Mouse (Mus musculus): ENCODE results near the gene Cdc42bpa.

Cdc42bpa gene

DNA sequence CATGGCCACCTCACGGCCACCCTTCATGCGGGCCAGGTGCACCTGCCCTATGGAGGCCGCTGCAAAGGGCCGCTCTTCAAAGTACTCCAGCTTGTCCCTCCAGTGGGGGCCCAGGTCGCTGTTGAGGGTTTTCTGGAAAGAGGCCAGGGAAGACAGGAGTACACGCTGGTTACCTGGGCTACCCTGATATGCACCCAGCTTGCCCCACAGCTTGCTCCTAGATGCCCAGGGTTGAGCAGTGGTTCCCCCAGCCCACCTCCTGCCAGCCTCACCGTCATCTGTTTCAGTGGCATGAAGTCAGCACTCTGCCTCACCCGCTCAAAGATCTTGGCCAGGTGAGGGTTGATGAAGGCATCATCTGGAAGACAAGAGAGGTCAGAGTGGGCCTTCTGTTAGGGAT lies 209.8 kb downstream of the Cdc42bpa start:
- no peak for DNase-seq

DNA sequence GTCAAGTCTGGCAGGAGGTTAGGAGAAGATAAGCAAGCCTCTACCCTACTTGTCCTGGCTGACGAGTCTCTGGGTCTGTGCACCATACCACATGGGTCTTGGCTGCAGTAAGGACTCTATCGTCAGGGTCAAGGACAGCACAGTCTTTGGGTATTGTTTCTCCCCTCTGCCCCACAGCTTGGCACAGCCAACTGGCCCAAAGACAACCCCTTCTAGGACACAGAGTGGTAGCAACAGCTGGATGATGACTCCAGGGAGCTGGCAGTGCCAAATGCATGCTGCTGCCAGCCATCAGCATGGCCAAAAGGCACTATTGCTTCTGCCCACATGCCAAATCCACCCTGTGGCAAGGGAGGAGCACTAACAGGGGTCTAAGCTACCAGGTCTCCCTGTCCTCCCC lies 211.6 kb downstream of the Cdc42bpa start:
- peak; percentile 62 for DNase-seq

DNA sequence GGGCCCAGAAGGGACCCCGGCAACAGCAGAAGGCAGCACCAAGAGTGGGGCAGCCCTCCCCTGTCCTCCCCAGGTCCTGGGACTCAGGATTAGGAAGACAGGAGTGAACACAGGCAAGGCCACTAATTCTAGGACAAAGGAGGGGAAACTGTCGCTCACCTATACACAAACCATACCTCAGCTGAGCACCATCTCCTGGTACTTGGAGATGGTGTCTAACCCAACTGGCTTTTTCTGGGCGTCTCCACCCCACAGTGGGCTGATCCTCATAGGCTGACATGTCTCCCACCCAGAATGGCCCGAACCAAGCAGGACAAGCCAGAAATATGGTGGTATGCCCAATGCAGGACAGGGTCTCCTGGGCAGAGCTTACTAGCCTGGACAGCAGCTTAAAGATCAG lies 212.3 kb downstream of the Cdc42bpa start:
- DNase-seq: no peak

DNA sequence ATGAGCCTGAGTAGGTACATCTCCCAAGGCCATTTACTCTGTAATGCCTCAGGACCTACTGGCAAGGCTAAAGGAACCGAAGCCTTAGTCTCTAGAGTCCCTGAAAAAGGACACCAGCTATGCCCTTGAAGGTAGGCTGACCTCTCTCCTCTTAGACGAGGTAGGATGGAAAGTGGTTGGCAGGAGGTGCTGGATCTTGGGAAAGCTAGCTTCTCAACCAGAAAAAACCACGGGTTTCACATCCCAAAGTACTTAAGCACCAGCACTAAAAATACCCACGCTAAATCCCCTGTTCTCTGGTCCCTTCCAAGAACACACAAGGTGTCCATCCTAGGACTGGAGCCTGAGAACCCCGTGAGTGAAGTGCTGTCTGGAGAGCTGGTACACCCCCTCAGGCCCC lies 212.7 kb downstream of the Cdc42bpa start:
- DNase-seq: no peak

DNA sequence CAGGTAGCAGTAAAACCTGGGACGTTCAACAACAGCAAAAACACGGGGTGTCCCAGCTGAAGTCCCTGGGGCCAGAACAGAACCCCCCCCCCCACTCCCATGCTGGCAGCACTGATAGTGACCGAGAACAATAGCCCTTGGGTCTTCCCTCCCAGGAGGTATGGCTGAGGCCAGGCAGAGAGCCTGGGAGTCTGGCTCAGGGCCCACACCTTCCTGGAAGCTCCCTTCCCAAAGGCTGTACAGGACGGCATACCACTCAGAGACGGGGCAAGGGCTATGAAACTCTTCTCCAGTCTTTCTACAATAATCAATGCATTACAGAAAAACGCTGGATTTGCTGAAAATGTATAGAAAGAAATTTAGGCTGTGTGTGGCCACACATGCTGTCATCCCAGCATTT lies 214.4 kb downstream of the Cdc42bpa start:
- DNase-seq: no peak

DNA sequence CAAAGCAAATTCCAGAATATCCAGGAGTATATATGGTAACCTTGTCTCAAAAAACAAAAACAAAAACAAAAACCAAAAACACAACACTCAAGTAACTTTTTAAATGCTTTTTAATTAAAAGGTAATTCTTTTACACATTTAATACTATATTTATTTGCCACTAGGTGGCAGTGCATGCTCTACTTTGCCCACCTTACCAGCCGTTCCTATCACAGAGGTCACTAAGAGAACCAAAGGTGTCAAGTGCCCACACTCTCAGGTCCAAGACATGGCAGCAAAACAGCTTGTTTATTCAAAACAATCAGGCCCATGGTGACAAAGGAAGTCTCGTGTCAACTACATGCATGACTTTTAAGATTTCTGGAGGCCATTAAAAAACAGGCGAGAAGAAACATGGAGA lies 214.9 kb downstream of the Cdc42bpa start:
- no peak for DNase-seq

DNA sequence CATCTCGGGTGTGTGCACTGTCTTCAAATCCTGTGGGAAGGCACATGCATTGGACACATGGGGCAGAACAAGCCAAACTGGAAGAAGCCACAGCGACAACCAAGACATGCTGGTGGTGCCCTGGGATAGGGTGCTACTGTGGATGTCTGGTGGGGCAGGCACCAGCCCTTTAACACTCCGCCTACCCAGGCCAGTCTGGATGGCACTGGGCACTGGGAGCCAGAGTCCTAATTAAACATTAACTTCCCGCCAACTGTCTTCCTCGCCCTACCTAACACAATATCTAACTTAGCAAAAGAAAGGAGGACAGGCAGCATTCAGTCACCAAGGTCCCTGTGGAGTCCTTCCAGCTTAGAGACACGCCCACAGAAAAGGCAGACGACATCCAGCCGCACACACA lies 215.4 kb downstream of the Cdc42bpa start:
- no peak for DNase-seq

DNA sequence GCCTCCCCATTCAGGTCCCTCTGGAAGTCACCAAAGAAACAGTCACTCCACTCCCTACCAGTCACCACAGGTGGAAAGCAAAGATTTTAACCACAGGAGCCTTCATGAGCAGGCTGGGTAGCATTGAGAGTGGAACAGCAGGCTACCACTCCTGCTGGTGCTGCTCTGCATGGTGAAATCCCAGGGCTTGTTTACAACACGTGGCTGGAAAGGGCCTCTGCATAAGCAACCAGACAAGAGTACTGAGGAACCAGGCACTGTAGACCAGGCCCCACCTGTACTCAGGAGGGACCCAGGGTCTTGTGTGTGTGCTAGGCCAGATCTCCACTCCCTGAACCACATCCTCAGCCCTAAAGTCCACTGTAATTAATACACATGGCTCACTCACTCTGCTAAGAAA lies 216.5 kb downstream of the Cdc42bpa start:
- DNase-seq: no peak

DNA sequence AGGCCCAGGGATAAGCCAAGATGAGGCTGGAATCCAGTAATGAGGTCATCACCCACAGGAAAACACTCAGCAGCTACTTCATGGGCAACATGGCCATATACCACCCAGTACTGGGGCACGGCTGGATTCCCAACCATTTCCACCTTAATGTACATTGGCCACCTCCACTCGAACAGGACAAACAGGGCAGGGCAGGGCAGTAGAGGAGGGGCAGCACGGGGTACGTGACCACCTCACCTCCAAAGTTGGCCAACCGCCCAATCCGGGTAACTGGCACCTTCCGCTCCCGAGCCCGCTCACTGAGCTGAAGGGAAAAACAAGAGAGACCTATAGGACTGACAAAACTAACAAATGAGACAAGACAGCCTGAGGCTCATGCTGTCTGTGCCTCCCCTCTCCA lies 218.1 kb downstream of the Cdc42bpa start:
- DNase-seq: no peak

DNA sequence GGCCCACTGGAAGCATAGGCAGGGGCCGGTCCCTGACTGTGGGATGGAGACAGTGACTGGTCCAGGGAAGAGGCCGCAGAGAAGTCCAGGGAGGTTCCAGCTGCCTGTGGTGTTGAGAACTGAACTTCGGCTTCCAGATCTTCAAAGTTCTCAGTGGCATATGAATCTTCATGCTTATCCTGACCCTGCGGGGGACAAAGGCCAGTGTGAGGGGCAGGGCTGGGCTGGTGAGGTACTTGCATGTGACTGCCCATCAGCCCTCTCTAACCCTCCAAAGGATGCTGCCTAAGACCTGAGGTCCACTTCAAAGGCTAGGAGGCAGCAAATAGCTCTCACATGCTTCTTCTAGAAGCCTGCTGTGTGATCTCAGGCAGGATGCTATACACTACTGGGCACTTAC lies 218.8 kb downstream of the Cdc42bpa start:
- no peak for DNase-seq

DNA sequence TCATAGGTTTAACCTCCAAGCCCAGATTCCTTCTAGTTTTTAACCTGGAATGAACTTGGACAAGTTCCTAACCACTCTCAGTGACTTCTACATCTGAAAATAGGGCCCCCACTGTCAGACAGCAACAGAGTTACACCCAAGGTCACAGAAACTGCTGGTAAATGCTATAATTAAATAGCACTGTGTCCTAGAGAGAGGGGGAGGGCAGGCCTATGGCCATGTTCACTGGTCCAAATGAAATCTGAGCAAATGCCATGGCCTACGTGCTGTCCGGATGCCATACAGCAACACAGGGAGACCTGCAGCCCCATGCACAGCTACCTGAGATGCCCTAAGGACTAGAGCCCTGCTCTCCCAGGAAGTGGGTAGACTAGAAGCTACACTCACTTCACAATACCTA lies 219.6 kb downstream of the Cdc42bpa start:
- no peak for DNase-seq

DNA sequence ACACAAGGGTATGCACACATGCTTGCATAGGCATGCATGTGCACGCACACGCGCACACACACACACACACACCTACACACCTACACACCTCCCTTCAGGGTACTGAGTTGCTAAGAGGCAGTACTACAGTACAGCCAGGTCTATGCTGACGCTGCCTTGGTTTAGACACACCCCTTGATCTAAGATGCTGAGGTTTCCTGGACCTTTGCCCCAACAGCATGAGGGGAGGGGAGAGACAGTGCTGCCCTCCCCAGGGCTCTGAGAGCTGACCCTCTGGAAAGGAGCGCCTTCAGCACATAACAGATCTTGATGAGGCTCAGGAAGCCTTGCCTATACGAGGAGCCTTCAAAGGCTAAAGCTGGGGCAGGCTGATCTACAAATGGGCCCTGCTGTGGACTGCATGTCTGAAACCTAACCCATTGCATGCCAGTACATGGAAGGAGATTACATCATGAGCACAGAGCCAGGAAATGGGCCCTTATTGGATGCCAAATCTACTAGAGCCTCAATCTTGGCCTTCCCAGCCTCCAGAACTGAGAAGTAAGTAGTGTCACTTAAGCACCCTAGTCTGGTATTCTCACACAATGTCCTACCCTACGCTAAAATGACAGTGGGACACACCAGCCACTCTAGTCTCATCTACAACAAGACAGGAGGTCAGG lies 221.2 kb downstream of the Cdc42bpa start:
- no peak for DNase-seq

DNA sequence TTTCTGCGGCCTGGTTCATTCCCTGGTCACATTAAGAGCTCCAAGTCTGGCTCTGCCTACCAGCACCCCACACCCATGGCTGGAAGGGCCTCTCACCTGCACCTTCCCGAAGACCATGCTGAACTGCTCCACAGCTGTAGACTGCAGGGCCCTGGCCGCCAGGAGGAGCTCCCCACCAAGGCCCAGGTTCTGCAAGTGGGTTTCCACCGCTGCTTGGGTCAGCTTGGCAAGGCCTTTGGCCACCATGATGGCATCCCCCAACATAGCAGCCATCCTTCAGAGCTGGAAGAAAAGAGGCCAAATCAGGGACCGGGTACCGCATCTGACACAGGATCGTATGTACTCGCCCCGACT lies 221.7 kb downstream of the Cdc42bpa start:
- no peak for DNase-seq

DNA sequence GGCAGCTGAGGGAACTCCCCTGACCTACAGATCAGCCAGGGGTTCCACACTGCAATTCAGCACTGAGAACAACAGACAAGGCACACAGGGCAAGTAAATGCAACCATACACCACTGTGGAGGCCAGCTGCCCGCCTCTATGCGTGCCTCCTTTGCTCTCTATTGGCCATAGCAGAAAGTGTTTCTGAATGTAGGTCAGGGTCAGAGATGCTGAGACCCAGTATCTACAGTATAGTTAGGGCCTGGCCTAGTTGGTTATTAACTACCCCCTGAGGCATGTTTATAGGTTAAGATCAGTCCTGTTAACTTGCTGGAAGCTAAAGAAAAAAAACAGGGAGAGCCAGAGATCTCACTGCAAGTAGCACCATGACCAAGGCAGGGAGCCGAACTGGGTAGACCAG lies 222.5 kb downstream of the Cdc42bpa start:
- DNase-seq: no peak

DNA sequence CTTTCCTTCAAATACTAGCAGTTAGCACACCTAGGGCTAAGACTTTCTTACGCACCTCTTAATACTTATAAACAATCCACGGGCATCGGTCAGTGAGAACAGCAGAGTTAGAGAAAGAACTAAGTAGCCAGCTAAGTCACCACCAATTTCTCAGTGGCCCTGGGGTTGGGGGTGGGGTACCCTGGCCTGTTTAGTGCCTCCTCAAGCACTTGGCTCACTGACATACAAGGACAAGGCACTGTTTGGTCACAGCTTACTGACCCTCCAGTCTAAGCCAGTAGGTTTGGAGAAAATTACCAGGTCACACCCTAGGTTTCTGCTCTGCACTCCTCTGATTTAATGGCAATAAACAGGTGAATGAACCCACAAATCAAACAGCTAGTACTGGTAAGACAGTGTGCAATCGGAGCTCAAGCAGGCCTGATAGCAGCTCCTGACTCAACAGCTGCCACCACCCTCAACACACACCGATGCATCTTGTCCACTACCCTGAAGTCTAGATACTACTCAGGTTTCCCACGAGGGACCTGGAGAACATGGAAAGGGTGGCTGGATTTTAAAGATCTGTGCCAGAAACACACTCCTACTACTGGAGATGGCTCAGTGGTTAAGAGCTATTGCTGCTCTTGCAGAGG lies 223.4 kb downstream of the Cdc42bpa start:
- no peak for DNase-seq

DNA sequence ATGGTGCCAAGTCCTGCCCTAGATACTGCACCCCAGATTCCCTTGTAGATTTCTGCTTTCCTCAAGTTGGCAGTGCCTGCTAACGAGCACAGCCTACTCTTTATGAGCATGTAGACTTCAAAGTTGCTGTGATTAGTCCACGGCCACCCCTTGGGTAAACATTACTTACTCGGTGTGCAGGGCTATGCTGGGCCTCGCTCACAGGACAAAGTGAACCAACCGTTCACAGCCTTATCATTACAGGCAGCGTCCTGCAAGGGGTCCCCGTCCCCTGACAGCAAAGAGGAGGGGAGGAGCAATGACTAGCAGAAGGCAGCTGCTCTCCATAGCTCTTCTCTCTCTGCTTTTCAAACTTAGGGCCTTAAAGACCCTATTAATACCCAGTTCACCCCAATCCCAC lies 224.5 kb downstream of the Cdc42bpa start:
- no peak for DNase-seq

DNA sequence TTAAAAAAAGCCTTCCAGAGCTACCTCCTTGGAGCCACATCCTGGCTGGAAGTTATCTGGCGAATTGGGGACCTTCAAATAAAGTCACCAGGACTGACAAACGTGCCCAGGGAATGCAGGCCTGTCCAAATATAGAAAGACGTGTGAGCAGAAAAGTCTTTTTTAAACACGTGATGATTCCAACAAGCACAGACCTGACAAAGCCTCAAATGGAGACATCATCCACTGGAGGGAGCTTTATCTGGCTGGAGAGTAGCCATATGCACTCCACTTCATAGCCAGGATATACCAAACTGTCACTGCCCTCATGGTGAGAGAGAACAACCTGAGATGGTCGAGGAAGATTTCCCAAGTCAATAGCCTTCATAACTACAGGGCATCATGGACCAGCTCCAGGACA lies 225.6 kb downstream of the Cdc42bpa start:
- no peak for DNase-seq

DNA sequence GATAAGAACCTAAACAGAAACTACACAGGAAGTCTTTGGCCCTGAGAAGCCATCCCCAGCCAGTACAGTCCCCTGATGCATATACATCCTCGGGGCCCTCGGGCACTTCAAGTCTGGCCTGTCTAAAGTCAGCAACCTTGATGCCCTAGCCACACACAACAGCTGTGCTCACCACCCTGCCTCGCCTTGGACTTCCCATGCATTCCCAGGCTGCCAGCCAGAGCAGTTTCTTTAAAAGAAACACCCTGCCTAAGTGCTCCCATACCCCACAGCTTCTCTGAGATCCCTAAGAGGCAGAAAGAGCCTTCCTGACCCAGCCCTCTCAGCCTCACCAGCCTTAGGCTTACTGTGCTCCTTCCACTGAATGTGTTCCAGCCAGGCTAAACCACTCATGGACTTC lies 226.1 kb downstream of the Cdc42bpa start:
- no peak for DNase-seq

DNA sequence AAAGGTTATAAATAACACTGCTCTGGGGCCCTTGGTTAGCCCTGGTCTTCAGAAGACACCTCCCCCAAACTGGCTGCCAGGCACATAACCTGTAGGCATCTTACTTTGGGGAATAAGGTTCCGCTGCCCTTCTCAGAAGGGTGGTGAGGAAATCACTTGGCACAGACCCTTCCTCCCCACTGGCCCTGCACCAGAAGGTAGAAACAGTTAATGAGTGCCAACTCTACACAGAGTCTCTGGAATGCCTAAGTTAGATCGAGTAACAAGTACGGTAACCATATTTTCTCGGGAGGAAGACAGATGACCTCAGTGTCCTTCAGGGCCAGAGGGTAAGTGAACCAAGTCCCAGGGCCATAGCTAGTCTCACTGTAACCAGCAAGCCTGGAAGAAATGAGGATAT lies 228.7 kb downstream of the Cdc42bpa start:
- no peak for DNase-seq

DNA sequence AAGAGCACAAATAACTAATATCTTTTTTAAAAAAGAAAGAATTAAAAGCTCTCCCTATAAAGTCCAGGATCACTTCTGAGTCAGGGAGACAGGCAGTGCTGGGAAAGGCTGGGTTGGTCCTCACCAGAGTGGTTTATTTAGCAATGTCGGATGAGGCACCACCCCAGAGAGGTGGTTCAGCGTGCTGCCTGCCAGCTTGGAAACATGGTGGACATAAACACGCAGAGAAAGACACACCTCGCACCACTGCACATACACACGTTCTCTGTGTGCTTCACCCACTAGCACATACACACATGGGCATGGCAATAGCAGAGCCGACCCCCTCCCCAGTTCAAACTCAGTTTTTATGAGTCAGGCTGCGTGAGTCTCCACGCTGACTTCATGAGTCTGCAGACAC lies 230.8 kb downstream of the Cdc42bpa start:
- DNase-seq: no peak

DNA sequence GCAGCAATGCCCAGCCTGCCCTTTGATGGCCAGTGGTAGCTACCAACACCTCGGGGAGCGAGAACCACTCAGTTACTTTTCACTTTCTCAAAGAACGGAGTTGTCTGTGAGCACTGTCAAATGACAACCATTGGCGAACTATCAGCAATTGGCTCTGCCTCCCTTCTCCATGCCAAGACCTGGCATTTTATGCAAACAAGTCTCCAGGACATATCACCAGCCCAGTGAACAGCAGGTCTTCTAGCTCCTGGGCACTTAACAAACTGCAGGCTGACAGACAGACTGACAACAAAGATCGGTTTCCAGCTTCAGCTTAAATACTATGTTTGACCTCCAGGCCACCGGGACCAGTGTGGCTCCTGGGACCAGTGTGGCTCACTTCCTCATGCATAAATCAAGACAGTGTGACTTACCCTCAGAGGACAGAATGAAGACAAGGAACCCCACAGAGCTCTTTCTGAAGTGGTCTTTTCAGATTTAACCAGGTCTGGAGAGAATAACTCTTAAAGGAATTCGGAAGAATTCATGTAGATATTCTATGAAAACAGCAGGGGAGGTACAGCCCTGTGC lies 231.5 kb downstream of the Cdc42bpa start:
- DNase-seq: no peak

DNA sequence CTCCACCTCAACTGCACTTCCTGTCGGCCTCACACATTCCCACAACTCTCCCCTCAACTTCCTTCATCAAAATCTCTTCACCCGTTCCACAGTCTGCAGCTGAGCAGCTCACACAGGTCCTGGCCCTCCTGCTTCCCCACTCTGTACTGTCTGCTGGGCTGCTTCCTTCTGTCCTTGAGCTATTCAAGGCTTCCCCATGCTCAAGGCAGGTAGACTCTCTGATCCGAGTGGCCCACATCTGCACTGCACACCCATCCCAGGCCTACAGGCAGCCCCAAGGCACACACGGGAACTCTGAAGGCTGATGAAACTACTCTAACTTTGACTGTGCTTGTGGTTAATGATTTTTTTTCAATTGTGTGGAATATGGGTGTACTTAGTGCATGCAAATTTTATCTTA lies 232.6 kb downstream of the Cdc42bpa start:
- DNase-seq: no peak

DNA sequence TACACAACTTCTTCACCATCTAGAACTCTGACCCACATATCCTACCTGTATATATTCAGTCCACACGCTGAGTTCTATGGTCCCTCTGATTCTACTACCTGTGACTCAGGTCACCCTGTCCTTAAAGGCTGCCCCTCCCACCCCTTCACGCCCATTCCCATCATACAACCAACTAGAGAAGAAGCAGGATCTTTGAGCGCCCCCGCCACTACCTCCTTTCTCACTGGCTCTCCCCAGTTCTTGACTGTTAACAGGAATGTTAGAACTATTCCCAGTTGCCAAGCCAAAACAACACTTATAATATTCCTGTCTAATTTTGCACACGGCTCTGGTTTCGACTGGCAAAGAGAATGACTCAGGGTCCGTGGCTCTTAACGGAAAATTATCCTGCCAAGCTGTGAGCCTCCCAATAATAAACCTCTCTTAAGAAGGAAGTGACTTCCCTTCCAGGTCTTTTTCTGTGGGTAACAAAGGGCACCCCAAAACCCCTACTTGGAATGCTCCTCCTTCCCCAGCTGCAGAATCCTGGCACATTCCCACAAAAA lies 233.2 kb downstream of the Cdc42bpa start:
- no peak for DNase-seq

DNA sequence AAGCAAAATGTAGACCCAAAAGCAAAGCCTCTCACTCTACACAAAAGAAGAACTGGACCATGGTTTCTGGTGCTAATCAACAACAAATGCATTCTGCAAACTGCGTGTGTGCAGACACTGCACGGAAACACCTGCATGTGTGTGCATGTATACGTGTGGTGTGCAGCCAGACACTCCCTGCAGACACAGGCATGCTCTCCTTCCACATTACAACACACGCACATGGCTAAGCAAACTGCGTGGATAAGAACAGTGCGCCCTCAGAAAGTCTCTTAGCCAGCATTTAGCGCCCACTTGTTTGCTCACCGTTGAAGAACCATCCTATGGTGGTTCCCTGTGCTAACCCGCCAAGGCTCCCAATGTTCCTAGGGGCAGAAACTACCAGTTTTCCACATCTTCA lies 233.8 kb downstream of the Cdc42bpa start:
- DNase-seq: no peak
